Mouse (Mus musculus) left cerebral cortex, postnatal 36 days (tissue): ENCODE measurements around the gene Chat. TPM values are rescaled to one million over a fixed set of nuclear protein-coding genes. Genes with fewer than 3 reads are reported as not detected.
"Not testable (repeated sequence)": the region's sequence is repeated elsewhere in the genome, so short reads cannot be mapped to it uniquely, and the experiment has no call there.

ENCODE experiments used
- DNase-seq, 2 experiments: peaks; one replicate each; pipeline ENCODE4 v3.0.0; 2021 to 2022; ENCODE audit warnings: low spot score in 2 of 2, mixed read lengths in 1 of 2
- intact Hi-C: fragments of 180-260 bp; cut with DNase I; formaldehyde crosslinking; loops from one replicate; pipeline ENCODE4 v1.15.1; 2025
- total RNA-seq, 2 experiments: library from RNA; stranded (reverse); gene quantifications; 2 replicates each; pipeline ENCODE4 v1.2.3; 2021

Chat gene
- total RNA-seq, 2 experiments from 2014 or later = 0.81 to 2.3 TPM

DNA sequence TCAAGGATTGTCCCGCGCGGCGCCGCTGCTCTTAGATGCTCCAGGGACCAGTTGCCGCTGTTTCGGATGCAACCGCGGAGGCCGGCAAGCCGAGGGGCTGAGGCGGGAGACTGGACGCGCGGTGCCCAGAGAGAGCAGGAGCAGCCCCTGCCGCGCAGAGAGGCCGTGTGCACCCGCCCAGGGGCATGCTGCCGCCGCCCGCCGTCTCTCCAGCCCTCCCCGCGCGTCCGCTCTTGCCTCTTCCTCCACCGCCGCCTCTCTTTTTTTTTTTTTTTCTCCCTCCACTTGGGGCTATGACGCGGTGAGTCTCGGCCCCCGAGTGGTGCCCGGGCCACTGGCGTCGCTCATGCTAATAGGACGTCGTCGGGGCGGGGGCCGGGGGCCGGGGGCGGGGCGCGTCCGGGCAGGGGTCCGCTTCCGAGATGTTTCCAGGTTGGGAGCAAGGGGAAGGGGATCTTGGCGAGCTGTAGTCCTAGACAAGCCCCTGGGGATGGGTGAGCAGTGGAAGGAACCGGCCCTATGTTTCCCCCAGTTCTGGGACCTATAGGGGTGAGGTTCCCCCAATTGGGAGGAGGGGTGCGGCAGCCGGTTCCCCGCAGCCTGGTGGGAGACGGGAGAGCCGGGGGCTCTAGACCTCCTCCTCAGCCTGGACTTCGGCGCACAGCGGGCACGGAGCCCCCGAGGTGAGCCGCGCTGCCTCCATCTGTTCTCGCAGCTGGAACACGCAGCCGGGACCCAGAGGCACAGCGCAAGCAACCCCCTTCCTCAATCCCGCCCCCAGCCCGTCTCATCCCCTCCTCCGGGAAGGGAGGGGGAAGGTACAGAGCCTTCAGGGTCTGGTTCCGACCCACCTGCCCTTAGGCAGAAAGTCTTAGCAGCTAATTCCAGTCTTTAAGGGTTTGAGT, 936 bp downstream of the Chat start, which contains the start of gene Slc18a3:
Slc18a3 (minus strand) TSS at position 250 of the 905 bp plus-strand sequence.
- DNase-seq = no peak
- intact Hi-C loops = no loop called here

DNA sequence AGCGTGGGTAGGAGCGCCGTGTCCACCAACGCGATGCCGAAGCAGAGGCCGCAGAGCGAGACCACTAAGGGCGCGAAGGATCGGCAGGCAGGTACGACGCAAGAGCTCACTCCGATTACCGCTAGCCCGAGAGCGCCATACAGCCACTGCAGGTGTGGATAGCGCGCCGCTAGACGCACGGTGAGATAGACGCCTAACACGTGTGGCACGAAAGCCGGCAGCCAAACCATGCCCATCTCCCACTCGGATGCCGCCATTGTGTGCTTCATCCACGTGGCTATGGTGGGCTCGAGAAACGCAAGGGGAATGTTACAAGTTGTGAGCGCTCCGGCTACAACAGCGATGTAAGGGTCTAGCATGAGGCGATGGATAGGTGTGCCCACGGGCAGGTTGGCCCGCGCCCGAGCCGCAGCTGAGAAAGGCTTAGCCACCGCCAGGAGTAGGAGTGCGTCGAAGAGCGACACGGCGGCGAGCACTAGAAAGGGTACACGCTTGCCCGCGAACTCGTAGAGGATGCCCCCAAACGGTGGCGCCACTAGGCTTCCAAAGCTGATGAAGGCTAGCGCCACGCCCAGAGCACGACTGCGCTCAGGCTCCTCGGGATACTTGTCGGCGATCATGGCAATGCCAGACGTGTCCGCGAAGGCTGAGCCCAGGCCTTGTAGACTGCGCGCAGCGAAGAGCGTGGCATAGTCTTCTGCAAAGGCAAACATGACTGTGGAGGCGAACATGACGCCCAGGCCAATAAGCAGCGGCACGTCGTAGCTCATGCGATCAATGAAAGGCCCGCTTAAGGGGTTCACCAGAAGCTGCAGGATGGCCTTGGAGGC, 2.4 kb downstream of the Chat start:
- no peak for DNase-seq

DNA sequence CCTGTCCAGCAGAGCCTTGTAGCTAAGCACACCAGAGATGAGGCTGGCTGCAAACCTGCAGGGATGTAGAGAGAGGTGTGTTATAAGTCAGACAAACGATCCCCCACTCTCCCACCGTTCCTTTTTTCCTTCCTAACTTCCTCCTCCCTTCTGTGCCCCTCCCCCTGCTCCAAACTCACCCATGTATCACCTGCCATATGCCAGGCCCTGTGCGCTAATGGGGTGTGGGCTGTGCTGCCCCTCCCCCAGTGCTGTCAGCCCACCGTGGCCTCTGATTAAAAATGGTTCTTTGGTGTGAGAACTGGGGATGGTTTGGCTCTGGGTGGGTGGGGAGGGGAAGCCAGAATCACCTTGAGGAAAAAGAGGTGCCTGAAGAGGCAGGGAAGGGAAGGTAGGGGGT, 13.2 kb downstream of the Chat start:
- no peak for DNase-seq
- intact Hi-C loops = no loop called here

More for the DNA sequence above, 2.4 kb downstream of the Chat start:
- intact Hi-C loops = no loop called here

DNA sequence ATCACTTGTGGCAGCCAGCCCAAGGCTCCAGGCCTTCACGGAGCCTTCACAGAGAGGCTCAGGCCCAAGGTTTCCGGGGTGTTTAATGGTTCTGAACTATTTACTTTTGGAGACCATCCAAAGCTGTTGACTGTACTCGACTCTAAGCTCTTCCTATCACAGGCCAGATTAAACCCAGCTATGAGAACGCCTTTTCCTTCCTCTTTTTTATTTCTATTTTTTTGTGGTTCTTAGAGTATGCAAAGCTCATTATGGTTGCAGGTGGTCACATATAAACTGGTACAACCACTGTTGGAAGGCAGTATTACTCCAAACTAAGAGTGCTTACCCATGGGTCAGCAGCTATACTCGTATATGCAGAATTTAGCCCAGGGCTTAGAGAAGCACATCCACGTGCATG, 18.8 kb downstream of the Chat start:
- no peak for DNase-seq

DNA sequence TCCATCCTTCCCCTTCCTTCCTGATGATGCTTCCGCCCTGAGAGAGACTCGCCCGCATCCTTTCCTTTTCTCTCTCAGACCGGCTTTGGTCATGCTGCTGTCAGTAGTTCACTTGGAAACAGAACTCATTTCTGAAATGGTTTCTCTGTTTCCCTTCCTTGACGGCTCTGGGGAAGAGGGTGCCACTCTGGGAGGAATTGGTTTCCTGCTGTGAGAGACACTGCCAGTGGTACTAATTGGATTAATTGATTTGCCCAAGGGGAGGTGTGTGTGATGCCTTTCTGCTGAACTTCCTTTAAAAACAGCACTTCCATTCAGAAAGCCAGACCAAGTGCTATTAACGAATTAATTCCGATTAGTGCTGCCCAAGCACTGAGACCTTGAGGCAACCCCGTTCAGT, 22.3 kb downstream of the Chat start:
- DNase-seq = no peak
- intact Hi-C loops = no loop called here

More for the DNA sequence above, 18.8 kb downstream of the Chat start:
- intact Hi-C loops = no loop called here

DNA sequence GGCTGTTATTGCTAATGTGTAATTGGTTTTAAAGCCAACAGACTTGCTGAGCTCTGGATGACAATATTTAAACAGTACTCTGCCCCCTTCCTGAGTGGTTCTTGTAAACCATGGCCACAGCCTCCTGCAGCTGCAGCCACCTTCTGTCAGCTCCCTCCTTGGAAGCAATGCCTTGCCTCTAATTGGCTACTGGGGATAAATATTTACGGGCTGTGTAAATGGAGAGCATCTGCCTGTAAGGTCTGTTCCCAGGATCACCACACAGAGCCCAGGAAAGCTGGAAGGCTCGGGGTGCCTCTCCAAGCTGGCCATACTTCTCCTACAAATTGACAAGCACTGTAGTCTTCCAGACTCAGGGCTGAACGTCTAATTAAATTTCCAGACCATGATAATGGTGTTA, 26.0 kb downstream of the Chat start:
- no peak for DNase-seq
- intact Hi-C loops = no loop called here

DNA sequence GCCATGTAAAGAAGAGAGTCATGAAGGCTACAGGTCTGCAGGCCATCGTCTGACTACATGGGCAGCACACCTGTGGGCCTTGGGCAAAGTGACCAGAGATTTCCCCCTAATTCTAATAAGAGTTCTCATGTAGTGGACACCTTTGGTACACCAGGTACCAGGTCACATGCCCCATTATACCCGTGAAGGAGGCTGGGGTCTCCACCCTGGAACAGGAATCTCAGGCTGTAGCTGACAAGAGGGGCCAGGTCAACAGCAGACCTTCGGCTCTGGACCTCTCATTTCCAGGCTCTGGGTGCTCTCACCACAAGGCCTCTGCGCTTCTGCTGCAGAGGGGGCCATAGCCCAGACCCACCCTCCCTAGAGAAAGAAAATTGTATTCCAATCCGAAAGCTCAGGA, 26.5 kb downstream of the Chat start:
- intact Hi-C loops = no loop called here

DNA sequence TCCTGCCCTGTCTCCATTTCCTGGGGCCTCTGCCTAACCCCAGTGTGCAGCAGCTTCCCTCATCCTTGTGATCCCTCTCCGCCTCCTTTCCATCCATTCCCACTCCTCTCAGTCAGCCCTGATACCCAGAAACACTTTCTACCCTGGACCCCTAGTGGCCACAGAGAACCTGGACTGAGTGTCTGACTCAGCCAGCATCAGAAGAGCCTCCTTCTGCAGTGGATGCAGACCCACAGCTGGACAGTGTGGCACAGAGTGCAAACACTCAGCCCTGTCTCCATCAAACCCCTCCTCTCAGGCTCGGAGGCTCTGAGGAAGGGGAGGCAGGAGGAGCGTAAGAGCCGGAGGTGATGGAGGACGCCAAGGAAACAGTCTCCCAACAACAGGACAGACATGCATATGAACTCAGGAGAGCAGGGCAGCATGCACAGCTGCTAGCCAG, 28.4 kb downstream of the Chat start:
- no peak for DNase-seq
- intact Hi-C loops = no loop called here

More for the DNA sequence above, 26.5 kb downstream of the Chat start:
- no peak for DNase-seq

DNA sequence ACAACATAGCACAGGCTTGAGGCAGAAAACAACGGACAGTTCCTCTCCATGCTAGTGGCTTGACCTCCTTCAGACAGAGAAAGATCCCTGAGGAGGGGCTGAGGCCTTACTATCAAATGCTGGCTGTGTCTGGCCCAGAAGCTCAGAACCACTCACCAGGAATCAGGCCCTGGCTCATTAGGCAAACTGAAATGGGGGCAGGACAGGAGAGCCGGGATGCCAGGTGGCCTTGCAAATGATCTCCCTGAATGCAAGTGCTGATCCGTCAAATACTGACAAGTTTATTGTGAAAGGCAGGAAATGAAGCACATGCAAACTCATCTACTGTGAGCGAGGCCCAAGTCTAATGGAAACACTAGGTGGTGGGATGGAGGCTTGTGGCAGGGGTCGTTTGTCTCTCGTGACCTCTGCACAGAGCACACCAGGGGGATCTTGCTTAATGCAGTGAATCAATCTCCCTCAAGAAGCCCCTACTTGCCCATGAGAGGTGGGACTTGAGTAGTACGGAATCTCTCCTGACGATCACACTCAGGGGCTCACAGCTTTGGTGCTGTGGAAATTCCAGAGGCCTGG, 36.7 kb downstream of the Chat start:
- intact Hi-C loops = no loop called here

DNA sequence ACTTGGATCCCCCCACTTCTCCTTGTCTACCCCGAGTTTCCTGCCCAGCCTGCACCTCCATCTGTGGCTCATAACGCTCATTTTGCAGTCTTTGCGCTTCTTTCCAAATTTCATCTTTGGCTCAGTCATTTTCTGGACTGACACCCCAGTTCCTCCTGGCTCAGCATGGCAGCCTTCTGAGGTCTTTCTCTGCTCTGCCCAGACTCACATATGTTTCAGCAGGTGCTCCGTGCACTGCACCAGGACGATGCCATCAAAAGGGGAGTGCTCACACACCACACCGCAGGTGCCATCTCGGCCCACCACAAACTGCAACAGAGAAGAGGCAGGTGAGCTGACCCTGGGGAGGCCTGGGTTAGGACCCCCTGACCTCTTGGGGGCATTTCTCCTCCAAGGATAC, 41.8 kb downstream of the Chat start:
- intact Hi-C loops = no loop called here
- no peak for DNase-seq

More for the DNA sequence above, 36.7 kb downstream of the Chat start:
- DNase-seq = no peak

DNA sequence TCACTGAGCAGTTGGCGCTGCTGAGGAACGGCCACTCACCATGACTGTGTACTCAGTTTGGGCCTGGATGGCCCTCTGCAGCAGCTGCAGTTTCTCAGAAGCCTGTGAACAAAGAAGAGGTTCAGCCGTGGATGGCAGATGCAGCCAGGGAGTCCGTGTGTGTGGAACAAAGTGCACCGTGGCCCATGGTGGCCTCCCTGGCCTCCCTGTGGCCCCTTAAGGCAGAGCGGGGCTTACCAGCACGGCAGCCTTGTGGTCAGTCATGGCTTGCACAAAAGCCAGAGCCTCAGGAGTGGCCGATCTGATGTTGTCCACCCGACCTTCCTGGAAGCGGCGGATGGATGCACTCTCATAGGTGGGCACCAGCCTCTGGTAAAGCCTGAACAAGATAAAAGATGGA, 47.0 kb downstream of the Chat start:
- no peak for DNase-seq
- intact Hi-C loops = no loop called here

DNA sequence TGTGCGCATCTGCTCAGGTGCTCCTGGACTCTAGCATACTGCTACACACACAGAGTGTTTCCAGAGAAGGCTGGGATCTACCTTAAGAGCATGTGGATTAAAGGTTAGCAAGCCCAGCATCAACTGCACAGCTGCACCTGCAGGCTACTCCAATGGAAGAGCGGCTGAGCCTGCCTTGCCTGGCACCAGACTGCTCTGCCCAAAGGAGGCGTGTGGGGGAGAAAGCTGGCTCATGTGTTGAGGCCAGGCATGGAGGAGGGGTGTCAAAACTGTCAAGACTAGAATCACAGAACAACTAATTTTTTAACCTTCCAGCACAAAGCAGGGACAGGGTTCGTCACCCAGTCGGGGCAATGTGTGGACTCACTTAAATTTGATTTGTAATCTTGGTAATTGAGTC, 53.7 kb downstream of the Chat start:
- DNase-seq = peak in 1 of 2 experiments; percentile 18
- intact Hi-C loops = no loop called here

DNA sequence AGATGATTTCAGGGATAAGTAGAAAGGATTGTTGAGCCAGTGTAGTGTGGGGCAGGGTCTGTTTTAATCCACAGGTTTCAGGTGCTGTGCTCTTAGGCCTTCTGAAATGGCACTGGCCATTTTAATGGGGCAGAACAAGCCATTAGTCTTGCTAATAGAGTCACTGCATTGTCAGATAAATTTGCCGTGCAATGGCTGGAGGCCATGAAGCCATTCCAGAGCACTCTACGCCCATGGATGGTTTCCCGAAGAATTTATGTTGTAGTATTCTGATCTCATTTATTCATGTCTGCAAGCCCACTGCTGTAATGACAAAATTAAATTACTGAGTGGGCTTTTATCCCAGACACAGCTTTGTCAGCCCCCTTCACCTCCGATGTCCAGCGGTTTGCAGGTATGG, 55.7 kb downstream of the Chat start:
- intact Hi-C loops = no loop called here

DNA sequence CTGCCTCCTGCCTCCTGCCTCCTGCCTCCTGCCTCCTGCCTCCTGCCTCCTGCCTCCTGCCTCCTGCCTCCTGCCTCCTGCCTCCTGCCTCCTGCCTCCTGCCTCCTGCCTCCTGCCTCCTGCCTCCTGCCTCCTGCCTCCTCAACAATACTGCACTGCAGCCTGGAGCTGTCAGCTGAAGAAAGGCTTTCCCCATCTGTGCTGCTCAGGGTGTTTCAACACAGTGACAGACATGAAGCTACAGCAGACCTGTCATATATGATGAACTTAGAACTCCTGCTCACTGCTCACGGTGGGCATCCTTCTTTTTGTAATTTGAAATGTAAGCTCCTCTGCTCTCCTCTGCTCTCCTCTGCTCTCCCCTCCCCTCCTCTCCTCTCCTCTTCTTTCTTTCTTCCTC, 60.4 kb downstream of the Chat start:
- DNase-seq, intact Hi-C loops: not testable (repeated sequence)

More for the DNA sequence above, 55.7 kb downstream of the Chat start:
- no peak for DNase-seq

DNA sequence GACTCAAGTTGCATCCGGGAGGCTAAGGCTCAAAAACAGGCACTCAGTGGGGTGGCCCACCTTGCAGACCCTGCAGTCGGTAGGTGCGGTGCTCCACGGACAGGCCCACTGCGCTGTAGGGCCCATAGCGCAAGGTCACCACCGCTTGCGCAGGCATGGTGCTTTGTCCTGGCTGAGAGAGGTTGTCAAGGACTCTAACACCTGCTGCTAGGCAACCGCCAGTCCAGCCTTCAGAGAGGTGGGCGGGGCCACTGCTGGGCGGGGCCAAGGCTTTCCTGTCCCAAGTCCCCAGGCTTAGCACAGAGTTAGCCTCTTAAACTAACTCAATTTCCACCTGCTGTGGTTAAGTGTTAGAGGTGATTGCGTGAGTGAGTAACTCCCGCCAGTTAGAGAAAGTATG, 77.6 kb downstream of the Chat start, which contains the start of gene 1700024G13Rik:
1700024G13Rik (minus strand) TSS at position 196 of the 400 bp plus-strand sequence.
- intact Hi-C loops = no loop called here
- DNase-seq = no peak

DNA sequence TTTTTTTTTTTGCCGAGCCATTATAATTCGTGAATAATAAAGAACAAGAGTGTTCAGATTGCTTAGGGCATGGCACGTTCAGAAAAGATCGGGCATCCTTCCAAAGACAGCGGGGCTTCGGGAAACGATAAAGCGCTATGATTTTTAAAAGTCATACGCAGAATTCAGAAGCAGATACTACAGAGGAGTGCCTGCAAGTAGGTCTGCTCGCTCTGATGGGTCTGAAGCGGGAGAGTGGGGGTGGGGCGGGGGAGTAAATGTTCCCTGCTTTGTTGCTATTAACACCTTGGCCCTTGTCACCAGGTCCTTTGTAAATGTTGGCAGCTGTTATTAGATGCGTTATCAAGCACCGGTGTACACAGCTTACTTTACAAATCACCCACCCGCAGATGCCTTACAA, 84.2 kb downstream of the Chat start:
- DNase-seq = no peak
- intact Hi-C loops = no loop called here

DNA sequence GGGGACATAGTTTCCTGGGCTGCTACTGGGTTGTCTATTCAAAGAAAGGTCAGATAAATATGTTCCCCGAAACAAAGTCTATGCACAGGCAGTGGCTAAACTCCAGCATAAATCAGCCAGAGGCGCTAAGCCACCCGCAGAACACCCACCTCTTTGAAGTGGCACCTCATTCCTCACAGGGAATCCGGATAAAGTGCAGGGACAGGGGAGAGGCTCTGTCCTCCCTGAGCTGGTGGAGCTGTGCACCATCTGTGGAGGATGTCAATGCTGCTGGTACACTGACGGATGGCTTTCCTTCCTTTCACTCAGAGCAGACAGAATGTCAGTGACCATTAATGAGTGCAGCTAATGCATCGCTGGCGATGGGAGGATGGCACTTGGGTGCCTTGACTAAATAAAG, 84.7 kb downstream of the Chat start:
- DNase-seq = no peak
- intact Hi-C loops = no loop called here

DNA sequence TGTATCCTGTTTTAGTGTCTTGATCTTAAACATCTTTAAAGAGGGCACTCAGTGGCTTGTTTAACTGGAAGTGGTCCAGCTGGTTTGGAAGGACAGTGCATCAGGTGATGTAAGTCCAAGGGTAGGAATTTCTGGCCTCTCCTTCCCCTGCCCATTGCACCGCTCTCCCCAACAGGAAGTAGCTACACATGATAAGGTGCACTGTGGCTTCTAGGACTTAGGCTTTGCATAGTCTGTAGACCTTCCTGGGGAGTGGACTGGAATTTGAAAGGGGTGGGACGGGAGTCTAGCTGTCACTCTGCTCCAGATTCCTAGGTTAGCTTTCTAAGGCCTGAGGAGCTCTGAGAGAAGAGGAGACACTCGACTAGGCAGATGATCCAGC, 85.7 kb downstream of the Chat start:
- no peak for DNase-seq
- intact Hi-C loops = no loop called here

DNA sequence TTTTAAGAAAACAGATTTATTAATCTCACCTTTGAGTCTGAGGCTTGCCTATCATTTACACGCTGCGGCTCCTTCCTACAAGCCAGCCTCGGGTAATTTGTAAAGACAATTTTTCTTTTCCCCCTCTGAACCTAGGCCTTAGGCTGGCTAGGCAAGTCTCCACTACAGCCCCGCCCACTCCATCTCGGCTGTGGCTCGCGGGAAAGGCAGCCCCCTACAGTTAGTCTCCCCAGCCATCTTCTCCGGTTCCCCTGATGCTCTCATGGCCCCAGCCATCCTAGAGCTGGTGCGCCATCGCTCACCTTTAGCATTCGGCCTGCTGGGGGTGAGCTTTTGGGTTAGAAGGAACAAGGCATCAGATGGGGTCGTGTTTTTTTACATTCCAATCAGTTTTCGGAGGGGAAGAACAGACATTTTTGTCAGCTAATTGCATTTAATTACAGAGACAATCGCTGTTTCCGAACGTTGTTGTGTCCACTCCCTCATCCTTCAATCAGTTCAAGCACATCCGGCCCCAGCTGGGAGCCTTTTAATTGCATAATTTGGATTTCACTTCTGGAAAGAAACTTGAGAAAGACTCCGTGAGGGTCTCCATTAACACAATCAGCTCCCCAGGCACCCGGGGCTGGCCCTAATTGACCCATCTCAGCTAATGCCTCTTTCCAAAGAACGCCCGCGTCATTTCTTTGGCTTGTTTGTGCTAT, 86.2 kb downstream of the Chat start:
- intact Hi-C loops = no loop called here
- no peak for DNase-seq

DNA sequence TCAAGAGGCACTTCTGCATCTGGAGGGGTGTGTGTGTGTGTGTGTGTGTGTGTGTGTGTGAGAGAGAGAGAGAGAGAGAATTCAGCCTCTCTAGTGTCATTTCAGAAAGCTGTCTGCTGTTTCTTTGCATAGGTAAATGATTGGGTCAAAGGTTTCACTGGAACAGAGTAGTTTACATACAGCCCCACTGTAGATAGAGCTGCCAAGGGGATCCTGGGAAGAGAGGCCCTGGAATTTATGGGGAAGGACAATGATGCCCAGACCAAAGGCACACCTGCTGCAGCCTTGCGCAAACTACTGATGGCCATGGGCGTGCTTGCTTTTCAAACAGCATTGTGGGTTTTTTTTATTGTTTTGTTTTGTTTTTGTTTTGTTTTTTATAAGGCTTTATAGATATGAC, 93.3 kb downstream of the Chat start:
- intact Hi-C loops = no loop called here
- no peak for DNase-seq
